Mouse (Mus musculus): ENCODE data around the gene 2010111I01Rik.

GRCm38 (mm10) chr13:63038871-63039270 lies 74.2 kb downstream of the 2010111I01Rik start:
- TF ChIP-seq CTCF (IDR thresholded peaks at IDR 0.05; ENCODE audit: low read depth) = no peak
- TF ChIP-seq EP300 (optimal IDR thresholded peaks at IDR 0.05) = no peak

Data from stomach, postnatal 0 days (tissue).